Mouse (Mus musculus): ENCODE data around the gene Klhl13. TPM values are rescaled to one million over a fixed set of nuclear protein-coding genes. Genes with fewer than 3 reads are reported as not detected.

The Klhl13 gene
- polyA plus RNA-seq (2015; fragmentation: Nextera tagmentation; extraction: Ambion mirVana) = 9.7 and 10.4 TPM in 2 replicates

GRCm38 (mm10) chrX:23364514-23365381 is at the start of gene Klhl13:
Gene Klhl13, minus strand, starts transcription at chrX:23365082.
- peak within 1 kb of the TSS; percentile 44 for H3K4me2 ChIP-seq
- no peaks in the 10 kb centered on the region for H3K27me3 ChIP-seq
- no peaks in the 10 kb centered on the region for H3K36me3 ChIP-seq (replicated peaks)
- no peak within 1 kb of the TSS for H3K9ac ChIP-seq
- no peaks in the 10 kb centered on the region for H3K4me1 ChIP-seq (replicated peaks)
- WGBS (ENCODE audit: insufficient replicate concordance) = 8% methylated on average over 45 of the region's 45 CpGs
- no peak within 1 kb of the TSS for H3K27ac ChIP-seq (replicated peaks)
- ATAC-seq (ENCODE audit: insufficient read depth) = peak; percentile 57
- no peaks in the 10 kb centered on the region for H3K9me3 ChIP-seq (replicated peaks)
- H3K4me3 ChIP-seq (replicated peaks) = peak within 1 kb of the TSS; percentile 45

- ATAC-seq (ENCODE audit: insufficient read depth) = no peak
- H3K9ac ChIP-seq = no peak overlapping the region
- 39% methylated on average over 4 of the region's 4 CpGs for WGBS (ENCODE audit: insufficient replicate concordance)
- H3K27ac ChIP-seq (replicated peaks) = no peak overlapping the region
- H3K4me1 ChIP-seq (replicated peaks) = no peaks in the 10 kb centered on the region
- no peak overlapping the region for H3K4me3 ChIP-seq (replicated peaks)
- H3K9me3 ChIP-seq (replicated peaks) = no peaks in the 10 kb centered on the region
- no peak overlapping the region for H3K4me2 ChIP-seq
- H3K36me3 ChIP-seq (replicated peaks) = no peaks in the 10 kb centered on the region
- no peaks in the 10 kb centered on the region for H3K27me3 ChIP-seq
Measured at GRCm38 (mm10) chrX:23409296-23410149, 44.6 kb upstream of the Klhl13 start.

- Histone ChIP-seq H3K9me3 (replicated peaks) (no peaks in the 10 kb centered on the region), H3K4me2 (no peak overlapping the region), H3K36me3 (replicated peaks) (no peaks in the 10 kb centered on the region), H3K27me3 (no peaks in the 10 kb centered on the region), H3K4me1 (replicated peaks) (no peaks in the 10 kb centered on the region), H3K4me3 (replicated peaks) (no peak overlapping the region), H3K27ac (replicated peaks) (no peak overlapping the region), H3K9ac (no peak overlapping the region)
- WGBS (ENCODE audit: insufficient replicate concordance) = 32% methylated on average over 4 of the region's 4 CpGs
- no peak for ATAC-seq (ENCODE audit: insufficient read depth)
Measured at GRCm38 (mm10) chrX:23388716-23389115, 23.8 kb upstream of the Klhl13 start.

- no peak overlapping the region for H3K4me2 ChIP-seq
- H3K4me3 ChIP-seq (replicated peaks) = no peak overlapping the region
- no peak overlapping the region for H3K27ac ChIP-seq (replicated peaks)
- ATAC-seq (ENCODE audit: insufficient read depth) = no peak
- WGBS (ENCODE audit: insufficient replicate concordance) = 68% methylated on average over 6 of the region's 6 CpGs
- H3K9ac ChIP-seq = no peak overlapping the region
- H3K36me3 ChIP-seq (replicated peaks) = no peaks in the 10 kb centered on the region
- no peaks in the 10 kb centered on the region for H3K4me1 ChIP-seq (replicated peaks)
- no peaks in the 10 kb centered on the region for H3K9me3 ChIP-seq (replicated peaks)
- no peaks in the 10 kb centered on the region for H3K27me3 ChIP-seq
Measured at GRCm38 (mm10) chrX:23363441-23363840, 1.4 kb downstream of the Klhl13 start.

GRCm38 (mm10) chrX:23360446-23360845 is 4.4 kb downstream of the Klhl13 start:
- Histone ChIP-seq H3K27ac (replicated peaks) (no peak overlapping the region), H3K27me3 (no peaks in the 10 kb centered on the region), H3K36me3 (replicated peaks) (no peaks in the 10 kb centered on the region), H3K4me3 (replicated peaks) (no peak overlapping the region), H3K9ac (no peak overlapping the region), H3K4me1 (replicated peaks) (no peaks in the 10 kb centered on the region), H3K4me2 (no peak overlapping the region), H3K9me3 (replicated peaks) (no peaks in the 10 kb centered on the region)
- no peak for ATAC-seq (ENCODE audit: insufficient read depth)
- WGBS (ENCODE audit: insufficient replicate concordance) = 71% methylated on average over 3 of the region's 3 CpGs

GRCm38 (mm10) chrX:23350083-23350482 is 14.8 kb downstream of the Klhl13 start:
- WGBS (ENCODE audit: insufficient replicate concordance) = 13% methylated on average over 1 of the region's 1 CpGs
- no peaks in the 10 kb centered on the region for H3K36me3 ChIP-seq (replicated peaks)
- H3K4me2 ChIP-seq = no peak overlapping the region
- no peaks in the 10 kb centered on the region for H3K4me1 ChIP-seq (replicated peaks)
- H3K9ac ChIP-seq = no peak overlapping the region
- H3K4me3 ChIP-seq (replicated peaks) = no peak overlapping the region
- H3K27ac ChIP-seq (replicated peaks) = no peak overlapping the region
- H3K27me3 ChIP-seq = no peaks in the 10 kb centered on the region
- H3K9me3 ChIP-seq (replicated peaks) = no peaks in the 10 kb centered on the region
- ATAC-seq (ENCODE audit: insufficient read depth) = no peak

GRCm38 (mm10) chrX:23328116-23328515 is 36.8 kb downstream of the Klhl13 start:
- Histone ChIP-seq H3K4me3 (replicated peaks) (no peak overlapping the region), H3K4me1 (replicated peaks) (no peaks in the 10 kb centered on the region), H3K9ac (no peak overlapping the region), H3K4me2 (no peak overlapping the region), H3K27ac (replicated peaks) (no peak overlapping the region), H3K36me3 (replicated peaks) (no peaks in the 10 kb centered on the region), H3K9me3 (replicated peaks) (no peaks in the 10 kb centered on the region), H3K27me3 (no peaks in the 10 kb centered on the region)
- no peak for ATAC-seq (ENCODE audit: insufficient read depth)
- WGBS (ENCODE audit: insufficient replicate concordance) = 55% methylated on average over 1 of the region's 1 CpGs

- Histone ChIP-seq H3K4me3 (replicated peaks) (no peak overlapping the region), H3K36me3 (replicated peaks) (no peaks in the 10 kb centered on the region), H3K27ac (replicated peaks) (no peak overlapping the region), H3K4me2 (no peak overlapping the region), H3K9me3 (replicated peaks) (no peaks in the 10 kb centered on the region), H3K4me1 (replicated peaks) (no peaks in the 10 kb centered on the region), H3K27me3 (no peaks in the 10 kb centered on the region), H3K9ac (no peak overlapping the region)
- no peak for ATAC-seq (ENCODE audit: insufficient read depth)
Measured at GRCm38 (mm10) chrX:23318857-23319256, 46.0 kb downstream of the Klhl13 start.

- 29% methylated on average over 5 of the region's 5 CpGs for WGBS (ENCODE audit: insufficient replicate concordance)
- H3K27ac ChIP-seq (replicated peaks) = no peak overlapping the region
- H3K4me3 ChIP-seq (replicated peaks) = no peak overlapping the region
- H3K9me3 ChIP-seq (replicated peaks) = no peaks in the 10 kb centered on the region
- ATAC-seq (ENCODE audit: insufficient read depth) = no peak
- H3K4me1 ChIP-seq (replicated peaks) = no peaks in the 10 kb centered on the region
- H3K36me3 ChIP-seq (replicated peaks) = no peaks in the 10 kb centered on the region
- H3K9ac ChIP-seq = no peak overlapping the region
- no peak overlapping the region for H3K4me2 ChIP-seq
- no peaks in the 10 kb centered on the region for H3K27me3 ChIP-seq
Measured at GRCm38 (mm10) chrX:23295952-23296598, 68.8 kb downstream of the Klhl13 start.

- Histone ChIP-seq H3K9ac (no peak overlapping the region), H3K36me3 (replicated peaks) (no peaks in the 10 kb centered on the region), H3K27me3 (no peaks in the 10 kb centered on the region), H3K27ac (replicated peaks) (no peak overlapping the region), H3K4me1 (replicated peaks) (no peaks in the 10 kb centered on the region), H3K4me2 (no peak overlapping the region), H3K9me3 (replicated peaks) (no peaks in the 10 kb centered on the region), H3K4me3 (replicated peaks) (no peak overlapping the region)
- no peak for ATAC-seq (ENCODE audit: insufficient read depth)
- WGBS (ENCODE audit: insufficient replicate concordance) = 31% methylated on average over 10 of the region's 10 CpGs
Measured at GRCm38 (mm10) chrX:23285442-23285817, 79.5 kb downstream of the Klhl13 start.
